In the genomic region with DNA sequence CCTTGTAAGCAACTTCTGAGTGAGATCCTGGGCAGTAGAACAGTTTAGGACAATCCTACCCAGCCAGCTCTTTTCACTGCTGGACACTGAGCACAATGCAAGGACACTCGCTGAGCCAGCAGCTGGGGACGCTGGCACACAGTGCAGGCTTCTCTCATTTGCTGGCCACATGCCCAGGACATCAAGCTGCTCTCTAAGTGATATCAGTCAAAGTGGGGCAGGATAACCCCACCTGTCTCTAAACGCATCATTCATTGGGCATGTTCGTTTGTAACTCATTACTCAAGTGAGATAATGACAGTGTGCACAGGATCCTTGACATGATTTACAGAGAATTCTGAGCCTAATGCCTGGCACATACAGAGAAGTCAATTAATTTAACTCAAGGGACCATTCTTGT, we compare ENCODE assay signal across 9 mouse cellular contexts.
DNase-seq lines count a peak whose midpoint lies in the region; ATAC-seq and TF ChIP-seq lines count a peak whose summit lies in the region.
"Had no signal": no experiment of that assay in that cellular context is flagged by ENCODE, and none has a peak within 500 bp of the region (broad histone marks: within the 10 kb centered on the region; RNA-seq: fewer than 3 reads in every experiment).

No protein-coding gene starts in this region.

- H3K36me3 ChIP-seq in intestine, embryonic 15.5 days: no peaks in the 10 kb centered on the region
- no peaks in the 10 kb centered on the region for H3K36me3 ChIP-seq in intestine, embryonic 16.5 days (ENCODE audit: control insufficient read depth, insufficient read depth, low read length)
- no peaks in the 10 kb centered on the region for H3K36me3 ChIP-seq in forebrain, postnatal 0 days (ENCODE audit: insufficient read depth)
- no peaks in the 10 kb centered on the region for H3K36me3 ChIP-seq in hindbrain, embryonic 15.5 days

- 63% methylated on average over 4 of the region's 4 CpGs for WGBS in intestine, embryonic 15.5 days
- WGBS in intestine, embryonic 16.5 days: 57% methylated on average over 4 of the region's 4 CpGs
- 14% methylated on average over 4 of the region's 4 CpGs for WGBS in forebrain, postnatal 0 days
- WGBS in hindbrain, embryonic 15.5 days: 38% methylated on average over 4 of the region's 4 CpGs

- no peaks in the 10 kb centered on the region for H3K9me3 ChIP-seq in intestine, embryonic 15.5 days
- H3K9me3 ChIP-seq in intestine, embryonic 16.5 days (ENCODE audit: control insufficient read depth, low read length): no peaks in the 10 kb centered on the region
- H3K9me3 ChIP-seq in forebrain, postnatal 0 days (ENCODE audit: low read length): no peaks in the 10 kb centered on the region
- H3K9me3 ChIP-seq in hindbrain, embryonic 15.5 days: no peaks in the 10 kb centered on the region

- no peak for TF ChIP-seq CTCF in forebrain, postnatal 0 days (IDR thresholded peaks at IDR 0.05; ENCODE audit: low read depth)

- H3K9ac ChIP-seq in intestine, embryonic 15.5 days: no peak overlapping the region
- no peak overlapping the region for H3K9ac ChIP-seq in intestine, embryonic 16.5 days (ENCODE audit: low read depth, low read length)
- no peak overlapping the region for H3K9ac ChIP-seq in forebrain, postnatal 0 days
- no peak overlapping the region for H3K9ac ChIP-seq in hindbrain, embryonic 15.5 days

- no peak overlapping the region for H3K4me2 ChIP-seq in intestine, embryonic 15.5 days (replicated peaks)
- no peak overlapping the region for H3K4me2 ChIP-seq in intestine, embryonic 16.5 days (ENCODE audit: low read depth, low read length)
- no peak overlapping the region for H3K4me2 ChIP-seq in forebrain, postnatal 0 days (ENCODE audit: low read depth)
- no peak overlapping the region for H3K4me2 ChIP-seq in hindbrain, embryonic 15.5 days

- H3K27ac ChIP-seq in intestine, embryonic 15.5 days: no peak overlapping the region
- no peak overlapping the region for H3K27ac ChIP-seq in intestine, embryonic 16.5 days (ENCODE audit: low read length)
- H3K27ac ChIP-seq in forebrain, postnatal 0 days (ENCODE audit: low read depth, low read length): no peak overlapping the region
- no peak overlapping the region for H3K27ac ChIP-seq in hindbrain, embryonic 15.5 days (replicated peaks)

- H3K4me3 ChIP-seq in intestine, embryonic 15.5 days (replicated peaks): no peak overlapping the region
- H3K4me3 ChIP-seq in intestine, embryonic 16.5 days (ENCODE audit: low read length): no peak overlapping the region
- H3K4me3 ChIP-seq in forebrain, postnatal 0 days (ENCODE audit: low read depth, low read length): no peak overlapping the region
- no peak overlapping the region for H3K4me3 ChIP-seq in hindbrain, embryonic 15.5 days

- 0 out of 2 replicates have a peak, but pooled peaks have one; percentile 56 for ATAC-seq in intestine, embryonic 15.5 days
- no peak for ATAC-seq in intestine, embryonic 16.5 days
- peak; percentile 86 for ATAC-seq in forebrain, postnatal 0 days
- peak; percentile 89 for ATAC-seq in hindbrain, embryonic 15.5 days (ENCODE audit: low FRiP score, low read depth)
- no peak for ATAC-seq in inflammation-experienced regulatory T-cells, adult 6 months

- H3K4me1 ChIP-seq in intestine, embryonic 15.5 days (replicated peaks): 0 out of 2 replicates have a peak, but pooled peaks cover 2% of the 10 kb centered on the region
- H3K4me1 ChIP-seq in intestine, embryonic 16.5 days (ENCODE audit: control insufficient read depth, insufficient read depth, low read length): no peaks in the 10 kb centered on the region
- no peaks in the 10 kb centered on the region for H3K4me1 ChIP-seq in forebrain, postnatal 0 days (ENCODE audit: insufficient read depth)
- H3K4me1 ChIP-seq in hindbrain, embryonic 15.5 days (replicated peaks): peaks cover 6% of the 10 kb centered on the region; the same call in 1 of the 2 replicates

- peak; percentile 84 for DNase-seq in adrenal gland, postnatal 25 days
- DNase-seq in forebrain, postnatal 0 days: peak; percentile 67
- DNase-seq in lung, postnatal 10 days: peak; percentile 77
- DNase-seq in embryo, embryonic 10 days (ENCODE audit: low spot score): no peak

- no peaks in the 10 kb centered on the region for H3K27me3 ChIP-seq in intestine, embryonic 15.5 days (replicated peaks)
- no peaks in the 10 kb centered on the region for H3K27me3 ChIP-seq in intestine, embryonic 16.5 days (replicated peaks; ENCODE audit: control insufficient read depth, insufficient read depth, low read length)
- H3K27me3 ChIP-seq in forebrain, postnatal 0 days (ENCODE audit: insufficient read depth, low read length): no peaks in the 10 kb centered on the region
- no peaks in the 10 kb centered on the region for H3K27me3 ChIP-seq in hindbrain, embryonic 15.5 days
- H3K27me3 ChIP-seq: CH12.LX had no signal

Comparison
In these comparisons a context has a peak if more than half of its experiments do, and no peak if none do; other contexts are left out.
1. ATAC-seq: peak in intestine, embryonic 15.5 days (single experiment), forebrain, postnatal 0 days (single experiment) and hindbrain, embryonic 15.5 days (single experiment); none in intestine, embryonic 16.5 days (single experiment) and inflammation-experienced regulatory T-cells, adult 6 months (single experiment).